Mouse (Mus musculus): ENCODE measurements at regions not wholly inside any gene's neighbourhood (a gene's known extent, or its start where the extent isn't known, plus 50 kb on each side); places are given as distances from the start of the nearest gene placed in this dataset.

GRCm38 (mm10) chr3:52896462-52896861 is 120.6 kb downstream of the Cog6 start:
- TF ChIP-seq CTCF (IDR thresholded peaks at IDR 0.05; ENCODE audit: low read depth) (no peak), EP300 (IDR thresholded peaks at IDR 0.05; ENCODE audit: low read depth) (no peak)
